Mouse (Mus musculus) embryonic fibroblast, embryonic 13.5 days (primary cell): ENCODE measurements at regions not wholly inside any gene's neighbourhood (a gene's known extent, or its start where the extent isn't known, plus 50 kb on each side); places are given as distances from the start of the nearest gene placed in this dataset.

Experiments
- H3K27ac ChIP-seq: 2 replicates; pipeline ENCODE4 v1.5.1; 2012; ENCODE audit warnings: low read length, control low read depth, inconsistent platforms; ENCODE audit not compliant: insufficient read depth
- H3K4me1 ChIP-seq: 2 replicates; pipeline ENCODE4 v1.6.1; 2011; ENCODE audit warnings: low read length; ENCODE audit not compliant: control insufficient read depth, insufficient read depth
- H3K4me3 ChIP-seq: 2 replicates; pipeline ENCODE4 v1.5.1; 2011; ENCODE audit warnings: mild to moderate bottlenecking, control low read depth, low read length; ENCODE audit not compliant: insufficient read depth
- CTCF ChIP-seq: IDR thresholded peaks from 2 replicates; pipeline ENCODE4 v1.5.1; 2011; ENCODE audit warnings: mild to moderate bottlenecking, control low read depth, low read length, moderate library complexity, borderline replicate concordance; ENCODE audit not compliant: insufficient read depth
- POLR2A ChIP-seq: IDR thresholded peaks from 2 replicates; pipeline ENCODE4 v1.6.1; 2011; ENCODE audit warnings: low read depth, mild to moderate bottlenecking, control low read depth, low read length, moderate library complexity

DNA sequence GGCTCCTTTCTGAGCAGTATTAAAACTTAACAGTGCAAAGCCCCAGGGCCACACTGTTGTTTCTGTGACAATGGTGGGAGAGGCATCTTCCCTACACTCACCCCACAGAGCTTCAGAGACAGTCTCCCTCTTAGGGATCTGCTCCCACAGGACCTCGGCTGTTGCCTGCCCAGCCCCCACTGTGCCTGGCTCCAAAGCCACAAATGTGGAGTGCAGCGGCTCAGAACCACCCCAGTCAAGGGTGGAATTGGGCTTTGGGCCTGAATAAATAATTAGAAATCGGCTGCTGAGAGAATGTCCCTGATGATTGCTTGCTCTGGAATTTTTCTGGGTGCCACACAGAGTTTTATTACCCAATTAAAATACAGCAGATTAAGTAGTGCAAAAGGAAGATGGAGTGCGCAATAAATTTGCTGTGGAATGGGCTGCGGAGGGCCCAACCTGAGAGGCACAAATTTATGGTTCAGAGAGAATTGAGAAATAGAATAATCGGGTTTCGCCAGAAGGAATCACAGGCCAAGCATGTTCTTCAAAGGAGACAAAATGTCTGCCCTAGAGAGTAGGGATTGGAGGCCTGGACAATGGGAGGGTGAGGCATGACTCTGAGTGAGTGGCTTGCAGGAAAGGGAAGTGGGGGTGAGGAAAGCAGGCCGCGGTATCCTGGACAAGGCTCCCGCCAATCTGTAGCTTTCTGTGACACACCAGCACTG, 56.4 kb downstream of the Cd24a start:
- no peak for TF ChIP-seq POLR2A
- no peak for TF ChIP-seq CTCF
- H3K27ac ChIP-seq = peak overlapping the region; percentile 59
- peaks cover 2% of the 10 kb centered on the region; the same call in 1 of the 2 replicates for H3K4me1 ChIP-seq
- no peak overlapping the region for H3K4me3 ChIP-seq

DNA sequence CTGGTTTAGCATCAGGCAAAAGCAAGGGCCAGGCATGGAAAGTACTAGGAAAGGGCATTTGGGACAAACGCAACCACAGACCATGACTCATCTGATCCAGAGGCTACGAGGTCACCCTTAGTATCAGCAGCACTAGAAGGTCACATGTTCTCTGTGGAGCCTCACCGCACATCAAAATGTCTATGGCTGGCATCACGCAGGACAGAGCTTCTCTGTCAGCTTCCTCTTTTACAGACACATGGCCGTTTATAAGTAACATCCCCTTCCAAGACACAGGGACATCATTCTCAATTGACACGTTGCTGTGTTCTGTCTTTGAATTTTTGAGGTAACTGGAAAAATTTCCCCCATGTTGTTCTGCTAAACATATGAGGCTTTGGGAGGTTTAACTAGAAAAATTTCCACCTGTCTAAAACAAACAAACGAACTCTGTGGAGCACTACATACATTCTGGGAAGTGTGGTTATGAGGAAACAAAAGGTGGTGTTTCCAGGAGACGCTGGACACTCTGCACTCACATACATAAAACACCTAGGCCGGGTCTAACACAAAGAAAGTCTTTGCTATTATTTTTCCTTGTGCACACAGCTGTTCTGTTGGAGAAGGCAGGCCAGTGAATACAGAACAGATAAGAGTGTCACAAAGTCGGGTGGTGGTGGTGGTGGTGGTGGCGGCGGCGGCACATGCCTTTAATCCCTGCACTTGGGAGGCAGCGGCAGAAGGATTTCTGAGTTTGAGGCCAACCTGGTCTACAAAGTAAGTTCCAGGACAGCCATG, 63.3 kb downstream of the Cd24a start:
- Histone ChIP-seq H3K27ac (no peak overlapping the region), H3K4me3 (no peak overlapping the region), H3K4me1 (no peaks in the 10 kb centered on the region)
- TF ChIP-seq CTCF (no peak), POLR2A (no peak)

DNA sequence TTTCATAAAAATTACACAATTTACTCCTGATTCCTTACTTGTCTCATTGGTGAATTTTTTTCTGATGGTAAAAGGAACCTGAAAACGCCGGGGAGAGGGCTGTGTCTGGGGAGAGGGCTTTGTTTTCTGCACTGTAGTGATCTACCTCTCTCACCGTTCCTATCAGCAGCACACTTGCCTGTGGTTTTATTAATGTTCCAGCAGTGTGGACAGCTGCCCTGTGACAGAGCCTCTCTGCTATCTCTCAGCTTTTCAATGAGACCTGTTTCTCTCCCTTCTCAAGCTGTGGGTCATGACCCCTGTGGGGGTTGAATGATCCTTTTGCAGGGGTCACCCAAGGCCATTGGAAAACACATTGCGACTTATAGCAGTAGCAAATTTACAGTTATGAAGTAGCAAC, 68.2 kb downstream of the Cd24a start:
- TF ChIP-seq POLR2A = no peak
- TF ChIP-seq CTCF = no peak
- no peaks in the 10 kb centered on the region for H3K4me1 ChIP-seq
- H3K27ac ChIP-seq = no peak overlapping the region
- no peak overlapping the region for H3K4me3 ChIP-seq

DNA sequence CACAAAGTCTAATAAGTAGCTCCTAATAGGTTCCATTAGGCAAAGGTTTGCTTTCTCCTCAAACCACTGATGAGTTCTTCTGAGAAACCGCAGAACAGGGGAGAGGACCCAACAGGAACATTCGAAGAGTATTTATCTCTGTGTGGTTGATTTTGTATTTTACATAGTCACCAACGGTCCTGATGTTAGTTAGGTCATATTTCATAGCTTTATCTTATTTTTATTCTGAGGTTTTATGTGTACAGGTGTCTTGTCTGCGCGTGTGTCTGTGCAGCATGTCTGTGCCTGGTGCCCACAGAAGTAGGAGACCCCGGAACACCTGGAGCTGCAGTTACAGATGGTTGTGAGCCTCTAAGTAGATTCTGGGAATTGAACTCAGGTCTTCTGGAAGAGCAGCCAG, 68.9 kb downstream of the Cd24a start:
- Histone ChIP-seq H3K4me3 (no peak overlapping the region), H3K27ac (no peak overlapping the region), H3K4me1 (no peaks in the 10 kb centered on the region)
- TF ChIP-seq CTCF = no peak
- TF ChIP-seq POLR2A = no peak

DNA sequence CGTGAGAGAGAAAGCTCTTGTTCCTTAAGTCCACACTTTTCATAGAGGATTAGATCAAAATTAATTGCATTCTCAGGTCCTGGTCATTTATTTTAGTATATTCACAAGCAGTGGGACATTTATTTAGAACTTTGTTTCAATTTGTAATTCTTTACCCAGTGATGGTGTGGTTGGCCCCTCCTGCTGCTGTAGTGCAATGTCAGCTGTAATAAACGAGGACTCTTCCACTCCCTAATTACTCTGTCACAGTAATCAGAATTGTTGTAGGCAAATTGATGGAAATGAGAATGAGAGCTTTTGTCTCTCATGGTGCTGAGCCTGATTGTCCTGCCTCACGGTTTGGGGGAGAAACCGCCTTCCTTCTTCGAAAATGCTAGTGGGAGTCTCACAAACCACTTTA, 70.1 kb downstream of the Cd24a start:
- no peak for TF ChIP-seq POLR2A
- TF ChIP-seq CTCF = no peak
- Histone ChIP-seq H3K4me3 (no peak overlapping the region), H3K4me1 (no peaks in the 10 kb centered on the region), H3K27ac (no peak overlapping the region)

DNA sequence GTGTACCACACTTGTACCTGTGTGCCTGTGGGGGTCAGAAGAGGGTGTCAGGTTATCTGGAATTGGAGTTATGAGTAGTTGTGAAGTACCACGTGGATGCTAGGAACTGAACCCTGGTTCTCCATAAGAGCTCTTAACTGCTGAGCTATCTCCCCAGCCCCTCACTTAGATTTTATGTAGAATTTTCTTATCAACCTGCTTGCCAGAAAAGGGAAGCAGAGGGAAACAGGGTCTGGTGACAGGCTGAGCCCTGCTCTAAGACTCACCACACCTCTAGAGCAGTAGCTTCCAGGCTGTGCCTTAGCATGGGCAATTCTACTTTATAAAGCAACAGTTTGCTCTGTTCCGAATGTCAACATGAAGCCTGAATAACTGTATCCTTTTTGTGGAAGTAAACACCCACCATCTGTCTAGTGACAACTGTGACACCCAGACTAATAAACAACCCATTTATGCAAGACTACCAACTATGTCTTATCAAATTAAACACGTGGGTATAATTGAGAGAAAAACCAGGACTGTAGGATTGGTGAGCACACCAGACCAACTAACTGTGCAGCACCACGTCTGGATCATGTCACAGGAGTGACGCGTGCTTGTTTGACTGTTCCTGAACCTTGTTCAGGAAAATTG, 70.8 kb downstream of the Cd24a start:
- H3K4me1 ChIP-seq = no peaks in the 10 kb centered on the region
- TF ChIP-seq POLR2A = no peak
- no peak for TF ChIP-seq CTCF
- H3K27ac ChIP-seq = no peak overlapping the region
- no peak overlapping the region for H3K4me3 ChIP-seq

DNA sequence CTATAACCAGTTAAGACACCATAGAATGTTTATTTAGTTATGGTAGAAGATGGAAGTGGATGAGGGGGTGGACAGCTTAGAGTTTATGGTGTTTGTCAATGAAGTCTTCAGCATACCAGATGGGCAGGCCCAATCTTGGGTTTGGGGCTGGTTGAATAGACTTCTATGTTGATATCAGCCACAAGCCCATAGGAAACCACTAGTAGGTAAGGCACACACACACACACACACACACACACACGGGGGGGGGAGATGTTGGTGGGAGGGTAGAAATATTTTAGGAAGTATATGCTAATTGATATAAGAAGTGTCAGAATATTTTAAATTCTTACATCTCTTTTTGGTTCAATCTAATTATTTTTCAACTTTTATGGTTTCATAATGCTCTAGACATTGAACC, 72.4 kb downstream of the Cd24a start:
- Histone ChIP-seq H3K4me1 (no peaks in the 10 kb centered on the region), H3K27ac (no peak overlapping the region), H3K4me3 (no peak overlapping the region)
- TF ChIP-seq CTCF (no peak), POLR2A (no peak)

DNA sequence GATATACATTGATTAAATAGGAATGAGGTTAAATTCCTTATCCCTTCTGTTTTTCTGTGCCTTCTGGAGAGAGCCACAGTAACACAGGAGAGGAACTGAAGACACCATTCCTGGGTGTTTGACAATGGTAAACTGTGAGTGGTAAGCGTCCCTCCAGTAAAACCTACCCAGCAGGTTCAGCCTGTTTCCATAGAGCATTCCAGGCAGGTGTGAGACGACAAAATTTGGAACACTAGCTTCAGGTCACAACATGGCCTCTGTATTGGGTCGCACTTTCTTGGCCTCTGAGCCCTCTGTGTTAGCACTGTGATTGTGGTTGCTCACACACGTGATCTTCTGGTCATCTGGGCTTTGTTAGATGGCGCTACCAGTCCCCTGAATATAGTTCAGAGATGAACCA, 73.4 kb downstream of the Cd24a start:
- Histone ChIP-seq H3K4me3 (no peak overlapping the region), H3K27ac (no peak overlapping the region), H3K4me1 (no peaks in the 10 kb centered on the region)
- no peak for TF ChIP-seq CTCF

DNA sequence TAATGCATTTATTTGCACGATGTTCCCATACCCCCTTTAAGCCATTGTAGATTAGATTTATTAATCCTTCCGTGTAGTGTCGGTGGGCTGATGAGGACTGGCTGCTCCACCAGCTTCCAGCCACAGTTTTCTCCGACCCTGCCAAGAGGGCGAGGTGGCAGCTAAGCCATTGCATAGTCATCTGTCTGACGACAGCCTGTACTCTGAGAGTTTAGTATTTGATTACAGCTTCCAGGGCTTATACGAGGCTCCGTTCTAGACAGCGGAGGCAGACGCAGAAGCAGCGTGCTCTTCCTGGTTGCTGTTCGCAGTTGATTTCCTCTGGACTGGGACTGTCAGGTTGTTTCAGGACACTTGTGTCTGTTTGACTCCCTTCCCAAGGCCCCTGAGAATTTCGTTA, 73.8 kb downstream of the Cd24a start:
- H3K4me1 ChIP-seq = no peaks in the 10 kb centered on the region
- TF ChIP-seq POLR2A (no peak), CTCF (no peak)
- H3K4me3 ChIP-seq = no peak overlapping the region
- H3K27ac ChIP-seq = no peak overlapping the region

DNA sequence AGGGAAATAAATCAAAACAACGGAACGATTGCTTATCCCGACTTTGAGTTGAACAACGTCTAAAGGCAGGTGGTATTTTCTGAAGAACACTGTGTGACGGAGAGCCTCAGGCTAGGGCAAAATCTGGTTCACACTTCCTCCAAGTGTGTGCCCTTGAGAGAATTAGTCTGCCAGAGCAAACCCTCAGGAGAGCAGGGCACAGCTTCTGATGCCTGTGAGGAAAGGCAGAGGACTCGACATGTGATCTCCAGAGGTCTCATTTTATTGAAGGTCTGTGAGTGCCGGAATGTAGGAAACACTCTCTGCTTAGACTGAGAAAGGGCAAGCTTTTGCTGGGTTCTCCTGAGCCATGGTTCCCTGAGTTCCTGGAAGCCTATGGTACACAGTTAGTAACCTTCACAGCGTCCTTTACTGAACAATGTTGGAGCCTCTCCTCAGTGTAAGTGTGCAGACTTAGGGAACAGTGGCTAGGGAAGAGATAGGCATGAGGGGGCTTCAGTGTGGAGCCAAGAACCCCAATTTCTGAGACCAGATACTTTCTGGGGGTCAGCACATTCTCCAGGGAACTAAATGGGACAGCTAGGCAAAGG, 77.1 kb downstream of the Cd24a start:
- TF ChIP-seq POLR2A (no peak), CTCF (no peak)
- no peak overlapping the region for H3K4me3 ChIP-seq
- peaks cover 4% of the 10 kb centered on the region; the same call in 1 of the 2 replicates for H3K4me1 ChIP-seq
- H3K27ac ChIP-seq = no peak overlapping the region
